Mouse (Mus musculus): ENCODE results near the gene Hhatl. TPM values are rescaled to one million over a fixed set of nuclear protein-coding genes. Genes with fewer than 3 reads are reported as not detected.

The Hhatl gene
- polyA plus RNA-seq, 1 experiment: not detected

- H3K27ac ChIP-seq (ENCODE audit: insufficient read depth, low read length): no peak overlapping the region
- no peak for TF ChIP-seq CTCF (IDR thresholded peaks at IDR 0.05; ENCODE audit: low read depth, low read length)
- no peak for TF ChIP-seq POLR2A (IDR thresholded peaks at IDR 0.05; ENCODE audit: insufficient read depth, low read length)
- no peak for TF ChIP-seq EP300 (IDR thresholded peaks at IDR 0.05; ENCODE audit: insufficient read depth, low read depth, low read length)
- no peak overlapping the region for H3K4me3 ChIP-seq (ENCODE audit: low read depth, low read length)
- no peak overlapping the region for H3K9ac ChIP-seq (ENCODE audit: low read depth, poor library complexity, severe bottlenecking)
- H3K4me1 ChIP-seq (ENCODE audit: control insufficient read depth, insufficient read depth, low read length): no peaks in the 10 kb centered on the region
- H3K27me3 ChIP-seq (ENCODE audit: control insufficient read depth, insufficient read depth, low read length, poor library complexity, severe bottlenecking): no peaks in the 10 kb centered on the region
- no peaks in the 10 kb centered on the region for H3K9me3 ChIP-seq (replicated peaks; ENCODE audit: control insufficient read depth, insufficient read depth, low read length, poor library complexity, severe bottlenecking)
- peaks cover 42% of the 10 kb centered on the region for H3K36me3 ChIP-seq (ENCODE audit: control insufficient read depth, insufficient read depth, low read length, poor library complexity, severe bottlenecking)
These were observed 37.7 kb downstream of the Hhatl start for GRCm38 (mm10) chr9:121754624-121755023.

GRCm38 (mm10) chr9:121752774-121753173 lies 39.5 kb downstream of the Hhatl start:
- Histone ChIP-seq H3K4me1 (ENCODE audit: control insufficient read depth, insufficient read depth, low read length) (no peaks in the 10 kb centered on the region), H3K9me3 (replicated peaks; ENCODE audit: control insufficient read depth, insufficient read depth, low read length, poor library complexity, severe bottlenecking) (no peaks in the 10 kb centered on the region), H3K4me3 (ENCODE audit: low read depth, low read length) (no peak overlapping the region), H3K27ac (ENCODE audit: insufficient read depth, low read length) (no peak overlapping the region), H3K9ac (ENCODE audit: low read depth, poor library complexity, severe bottlenecking) (no peak overlapping the region), H3K27me3 (ENCODE audit: control insufficient read depth, insufficient read depth, low read length, poor library complexity, severe bottlenecking) (no peaks in the 10 kb centered on the region), H3K36me3 (ENCODE audit: control insufficient read depth, insufficient read depth, low read length, poor library complexity, severe bottlenecking) (peaks cover 60% of the 10 kb centered on the region)
- no peak for TF ChIP-seq POLR2A (IDR thresholded peaks at IDR 0.05; ENCODE audit: insufficient read depth, low read length)
- TF ChIP-seq EP300 (IDR thresholded peaks at IDR 0.05; ENCODE audit: insufficient read depth, low read depth, low read length): no peak
- TF ChIP-seq CTCF (IDR thresholded peaks at IDR 0.05; ENCODE audit: low read depth, low read length): no peak

DNA sequence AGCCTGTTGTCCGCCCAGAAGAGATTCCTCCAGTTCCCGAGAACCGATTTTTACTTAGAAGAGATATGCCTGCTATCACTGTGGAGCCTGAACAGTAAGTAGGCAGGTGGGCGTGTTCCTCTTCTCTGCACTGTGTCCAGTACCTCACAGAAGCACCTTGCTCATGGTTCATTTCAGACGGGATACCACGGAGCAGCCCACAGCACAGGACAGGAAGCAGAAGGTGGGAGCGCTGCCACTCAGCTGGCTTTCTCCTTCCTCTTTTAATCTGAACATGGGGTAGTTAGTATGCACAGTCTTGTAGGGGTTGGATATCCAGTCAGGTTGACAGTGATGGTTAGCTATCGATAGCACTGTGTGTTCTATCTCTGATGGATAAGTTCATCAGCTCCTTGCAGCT lies 48.3 kb downstream of the Hhatl start:
- no peak overlapping the region for H3K9ac ChIP-seq (ENCODE audit: low read depth, poor library complexity, severe bottlenecking)
- H3K27me3 ChIP-seq (ENCODE audit: control insufficient read depth, insufficient read depth, low read length, poor library complexity, severe bottlenecking): no peaks in the 10 kb centered on the region
- H3K27ac ChIP-seq (ENCODE audit: insufficient read depth, low read length): no peak overlapping the region
- no peaks in the 10 kb centered on the region for H3K4me1 ChIP-seq (ENCODE audit: control insufficient read depth, insufficient read depth, low read length)
- H3K9me3 ChIP-seq (replicated peaks; ENCODE audit: control insufficient read depth, insufficient read depth, low read length, poor library complexity, severe bottlenecking): no peaks in the 10 kb centered on the region
- TF ChIP-seq POLR2A (IDR thresholded peaks at IDR 0.05; ENCODE audit: insufficient read depth, low read length) (no peak), CTCF (IDR thresholded peaks at IDR 0.05; ENCODE audit: low read depth, low read length) (no peak)
- H3K36me3 ChIP-seq (ENCODE audit: control insufficient read depth, insufficient read depth, low read length, poor library complexity, severe bottlenecking): peaks cover 55% of the 10 kb centered on the region
- H3K4me3 ChIP-seq (ENCODE audit: low read depth, low read length): no peak overlapping the region

GRCm38 (mm10) chr9:121741168-121741567 lies 51.1 kb downstream of the Hhatl start:
- H3K9me3 ChIP-seq (replicated peaks; ENCODE audit: control insufficient read depth, insufficient read depth, low read length, poor library complexity, severe bottlenecking): no peaks in the 10 kb centered on the region
- H3K27me3 ChIP-seq (ENCODE audit: control insufficient read depth, insufficient read depth, low read length, poor library complexity, severe bottlenecking): no peaks in the 10 kb centered on the region
- H3K9ac ChIP-seq (ENCODE audit: low read depth, poor library complexity, severe bottlenecking): no peak overlapping the region
- no peaks in the 10 kb centered on the region for H3K4me1 ChIP-seq (ENCODE audit: control insufficient read depth, insufficient read depth, low read length)
- H3K27ac ChIP-seq (ENCODE audit: insufficient read depth, low read length): no peak overlapping the region
- H3K4me3 ChIP-seq (ENCODE audit: low read depth, low read length): no peak overlapping the region
- no peak for TF ChIP-seq EP300 (IDR thresholded peaks at IDR 0.05; ENCODE audit: insufficient read depth, low read depth, low read length)
- no peak for TF ChIP-seq CTCF (IDR thresholded peaks at IDR 0.05; ENCODE audit: low read depth, low read length)
- peaks cover 30% of the 10 kb centered on the region for H3K36me3 ChIP-seq (ENCODE audit: control insufficient read depth, insufficient read depth, low read length, poor library complexity, severe bottlenecking)

DNA sequence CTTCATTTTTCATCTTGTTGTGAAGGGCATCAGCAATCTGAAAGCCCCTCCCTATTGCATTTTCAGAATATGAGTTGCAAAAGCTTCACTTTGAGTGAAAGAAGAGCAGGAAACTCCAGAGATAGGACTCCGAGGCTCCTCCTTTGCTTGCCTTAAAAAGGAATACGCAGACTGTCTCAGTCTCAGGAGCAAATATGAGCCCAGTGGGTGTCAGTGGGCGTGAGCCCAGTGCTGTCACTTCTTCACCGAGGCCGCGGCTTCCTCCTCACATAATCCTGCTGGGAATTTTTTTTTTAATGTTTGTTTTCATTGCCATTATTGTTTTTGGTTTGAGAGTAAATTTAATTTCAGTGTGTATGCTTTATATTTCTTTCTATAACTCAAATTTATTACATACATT lies 51.8 kb downstream of the Hhatl start:
- H3K36me3 ChIP-seq (ENCODE audit: control insufficient read depth, insufficient read depth, low read length, poor library complexity, severe bottlenecking): peaks cover 27% of the 10 kb centered on the region
- H3K27ac ChIP-seq (ENCODE audit: insufficient read depth, low read length): no peak overlapping the region
- no peak for TF ChIP-seq EP300 (IDR thresholded peaks at IDR 0.05; ENCODE audit: insufficient read depth, low read depth, low read length)
- TF ChIP-seq POLR2A (IDR thresholded peaks at IDR 0.05; ENCODE audit: insufficient read depth, low read length): no peak
- TF ChIP-seq CTCF (IDR thresholded peaks at IDR 0.05; ENCODE audit: low read depth, low read length): no peak
- H3K4me1 ChIP-seq (ENCODE audit: control insufficient read depth, insufficient read depth, low read length): no peaks in the 10 kb centered on the region
- no peak overlapping the region for H3K9ac ChIP-seq (ENCODE audit: low read depth, poor library complexity, severe bottlenecking)
- H3K27me3 ChIP-seq (ENCODE audit: control insufficient read depth, insufficient read depth, low read length, poor library complexity, severe bottlenecking): no peaks in the 10 kb centered on the region
- no peaks in the 10 kb centered on the region for H3K9me3 ChIP-seq (replicated peaks; ENCODE audit: control insufficient read depth, insufficient read depth, low read length, poor library complexity, severe bottlenecking)
- no peak overlapping the region for H3K4me3 ChIP-seq (ENCODE audit: low read depth, low read length)

Other genes with a start within 250 kb of the Hhatl start
- not detected in 2 replicates for gene Lyzl4, start 150.4 kb downstream of the Hhatl start, polyA plus RNA-seq (2011; ENCODE audit: insufficient read depth, insufficient read length, low read depth, missing spikeins)
- 0.23 and 0.28 TPM in 2 replicates for gene Vipr1, start 149.8 kb downstream of the Hhatl start, polyA plus RNA-seq (2011; ENCODE audit: insufficient read depth, insufficient read length, low read depth, missing spikeins)
- gene Sec22c, start 87.0 kb downstream of the Hhatl start, polyA plus RNA-seq (2011; ENCODE audit: insufficient read depth, insufficient read length, low read depth, missing spikeins): 10.3 and 12.1 TPM in 2 replicates
- gene Ss18l2, start 82.2 kb downstream of the Hhatl start, polyA plus RNA-seq (2011; ENCODE audit: insufficient read depth, insufficient read length, low read depth, missing spikeins): 51.6 and 51.9 TPM in 2 replicates
- gene Nktr, start 73.3 kb downstream of the Hhatl start, polyA plus RNA-seq (2011; ENCODE audit: insufficient read depth, insufficient read length, low read depth, missing spikeins): 109 and 117 TPM in 2 replicates
- gene Zfp651, start 33.2 kb downstream of the Hhatl start, polyA plus RNA-seq (2011; ENCODE audit: insufficient read depth, insufficient read length, low read depth, missing spikeins): 5.9 and 6.5 TPM in 2 replicates
- gene Klhl40, start 14.9 kb downstream of the Hhatl start, polyA plus RNA-seq (2011; ENCODE audit: insufficient read depth, insufficient read length, low read depth, missing spikeins): 0.27 TPM in 1 of 2 replicates, not detected in the other
- gene Ccdc13, start 47.0 kb upstream of the Hhatl start, polyA plus RNA-seq (2011; ENCODE audit: insufficient read depth, insufficient read length, low read depth, missing spikeins): 0.68 and 0.85 TPM in 2 replicates
- gene Higd1a, start 65.9 kb upstream of the Hhatl start, polyA plus RNA-seq (2011; ENCODE audit: insufficient read depth, insufficient read length, low read depth, missing spikeins): 76.5 and 78.5 TPM in 2 replicates
- gene Ackr2, start 105.8 kb upstream of the Hhatl start, polyA plus RNA-seq (2011; ENCODE audit: insufficient read depth, insufficient read length, low read depth, missing spikeins): not detected in 2 replicates
- gene Cyp8b1, start 123.8 kb upstream of the Hhatl start, polyA plus RNA-seq (2011; ENCODE audit: insufficient read depth, insufficient read length, low read depth, missing spikeins): not detected in 2 replicates
- not detected in 2 replicates for gene Fam198a, start 158.5 kb upstream of the Hhatl start, polyA plus RNA-seq (2011; ENCODE audit: insufficient read depth, insufficient read length, low read depth, missing spikeins)
- gene Pomgnt2, start 204.6 kb upstream of the Hhatl start, polyA plus RNA-seq (2011; ENCODE audit: insufficient read depth, insufficient read length, low read depth, missing spikeins): 7.5 and 7.9 TPM in 2 replicates